Mouse (Mus musculus) adrenal gland, postnatal 4 days (tissue): ENCODE results near the gene Krtap15. TPM values are rescaled to one million over a fixed set of nuclear protein-coding genes. Genes with fewer than 3 reads are reported as not detected.

Experiments used
- DNase-seq, 2 experiments: peaks; one replicate each; pipeline ENCODE4 v3.0.0; 2021 to 2022; ENCODE audit warnings: low spot score in 2 of 2, mixed read lengths in 2 of 2
- long read RNA-seq, 2 experiments: library from polyadenylated mRNA; stranded (forward); transcript quantifications; one replicate each; pipeline ENCODE4 v2.0.0; 2021
- total RNA-seq, 2 experiments: library from RNA; stranded (reverse); gene quantifications; 2 replicates each; pipeline ENCODE4 v1.2.3; 2021

Krtap15 gene
- total RNA-seq = not detected
- long read RNA-seq, experiment 1 = 0 reads
- long read RNA-seq, experiment 2 = 0 reads

- no peak for DNase-seq
Observed at GRCm38 (mm10) chr16:88820066-88820465, at the start of gene Krtap15. TSS of gene Krtap15 (plus strand) at chr16:88820215.

GRCm38 (mm10) chr16:88774106-88774505 is 45.9 kb upstream of the Krtap15 start, which contains the start of gene 2310057N15Rik:
TSS of gene 2310057N15Rik (minus strand) at chr16:88774206.
- no peak for DNase-seq

- no peak for DNase-seq
Observed at GRCm38 (mm10) chr16:88777596-88777995, 42.4 kb upstream of the Krtap15 start, which contains the start of gene Gm5965. TSS of gene Gm5965 (plus strand) at chr16:88777896.

GRCm38 (mm10) chr16:88786786-88787185 is 33.2 kb upstream of the Krtap15 start:
- no peak for DNase-seq

- no peak for DNase-seq
Observed at GRCm38 (mm10) chr16:88811827-88812226, 8.2 kb upstream of the Krtap15 start, which contains the start of gene Gm20741. TSS of gene Gm20741 (minus strand) at chr16:88812220.

GRCm38 (mm10) chr16:88823736-88824135 is 3.7 kb downstream of the Krtap15 start:
- DNase-seq = no peak

- DNase-seq = no peak
Observed at GRCm38 (mm10) chr16:88826095-88826652, 6.2 kb downstream of the Krtap15 start, which contains the start of gene Krtap14. TSS of gene Krtap14 (minus strand) at chr16:88826145.

- no peak for DNase-seq
Observed at GRCm38 (mm10) chr16:88826978-88827377, 7.0 kb downstream of the Krtap15 start.

GRCm38 (mm10) chr16:88847363-88847762 is 27.3 kb downstream of the Krtap15 start:
- no peak for DNase-seq

- no peak for DNase-seq
Observed at GRCm38 (mm10) chr16:88848558-88848957, 28.5 kb downstream of the Krtap15 start.

GRCm38 (mm10) chr16:88851450-88851849 is 31.4 kb downstream of the Krtap15 start:
- DNase-seq = no peak

GRCm38 (mm10) chr16:88864887-88865407 is 44.9 kb downstream of the Krtap15 start:
- no peak for DNase-seq

GRCm38 (mm10) chr16:88869311-88869710 is 49.3 kb downstream of the Krtap15 start, which contains the start of gene Krtap19-1:
TSS of gene Krtap19-1 (minus strand) at chr16:88869411.
- no peak for DNase-seq

GRCm38 (mm10) chr16:88874169-88874568 is 54.2 kb downstream of the Krtap15 start, which contains the start of gene Krtap19-2:
TSS of gene Krtap19-2 (minus strand) at chr16:88874269.
- no peak for DNase-seq

GRCm38 (mm10) chr16:88877938-88878337 is 57.9 kb downstream of the Krtap15 start, which contains the start of gene Krtap19-3:
TSS of gene Krtap19-3 (minus strand) at chr16:88878038.
- no peak for DNase-seq

Other genes starting within 250 kb of the Krtap15 start
- not detected for gene Krtap24-1, start 207.9 kb upstream of the Krtap15 start, total RNA-seq
- not detected for gene 2310079G19Rik, start 192.5 kb upstream of the Krtap15 start, total RNA-seq
- gene Krtap26-1, start 172.4 kb upstream of the Krtap15 start, total RNA-seq = not detected
- not detected for gene Krtap27-1, start 148.5 kb upstream of the Krtap15 start, total RNA-seq
- not detected for gene 2310061N02Rik, start 112.3 kb upstream of the Krtap15 start, total RNA-seq
- gene Krtap13-1, start 91.4 kb upstream of the Krtap15 start, total RNA-seq = not detected
- not detected for gene Krtap13, start 68.6 kb upstream of the Krtap15 start, total RNA-seq
- gene 2310034C09Rik, start 61.4 kb upstream of the Krtap15 start, total RNA-seq = not detected
- gene 2310057N15Rik, start 46.0 kb upstream of the Krtap15 start, total RNA-seq = not detected
- not detected for gene Gm5965, start 42.3 kb upstream of the Krtap15 start, total RNA-seq
- not detected for gene Gm20741, start 8.0 kb upstream of the Krtap15 start, total RNA-seq
- not detected for gene Krtap14, start 5.9 kb downstream of the Krtap15 start, total RNA-seq
- not detected for gene Krtap19-1, start 49.2 kb downstream of the Krtap15 start, total RNA-seq
- not detected for gene Krtap19-2, start 54.1 kb downstream of the Krtap15 start, total RNA-seq
- gene Krtap19-3, start 57.8 kb downstream of the Krtap15 start, total RNA-seq = not detected
- not detected for gene Krtap19-4, start 64.9 kb downstream of the Krtap15 start, total RNA-seq
- gene Krtap19-5, start 76.2 kb downstream of the Krtap15 start, total RNA-seq = not detected
- not detected for gene Krtap19-9b, start 112.0 kb downstream of the Krtap15 start, total RNA-seq
- not detected for gene Krtap16-3, start 142.7 kb downstream of the Krtap15 start, total RNA-seq
- not detected for gene Krtap22-2, start 190.5 kb downstream of the Krtap15 start, total RNA-seq
- not detected for gene Gm10229, start 195.1 kb downstream of the Krtap15 start, total RNA-seq
- gene Krtap6-1, start 211.5 kb downstream of the Krtap15 start, total RNA-seq = not detected
- not detected for gene Gm10228, start 221.3 kb downstream of the Krtap15 start, total RNA-seq
- not detected for gene Krtap6-5, start 227.7 kb downstream of the Krtap15 start, total RNA-seq
- gene 1110025L11Rik, start 243.8 kb downstream of the Krtap15 start, total RNA-seq = not detected